Mouse (Mus musculus) cortical plate, adult 2 months (tissue): Measurements from ENCODE around the gene Gm10392.

Source experiments
- CTCF ChIP-seq: fragments of 200-500 bp; IDR thresholded peaks from 2 replicates; pipeline ENCODE4 v1.5.1; 2011; ENCODE audit warnings: mild to moderate bottlenecking, control low read depth, low read length; ENCODE audit not compliant: insufficient read depth; ENCODE audit errors: extremely low read depth
- POLR2A ChIP-seq: fragments of 200-500 bp; IDR thresholded peaks from 2 replicates; pipeline ENCODE4 v1.6.1; 2011; ENCODE audit warnings: mild to moderate bottlenecking, low read length, control low read depth; ENCODE audit not compliant: insufficient read depth; ENCODE audit errors: extremely low read depth

DNA sequence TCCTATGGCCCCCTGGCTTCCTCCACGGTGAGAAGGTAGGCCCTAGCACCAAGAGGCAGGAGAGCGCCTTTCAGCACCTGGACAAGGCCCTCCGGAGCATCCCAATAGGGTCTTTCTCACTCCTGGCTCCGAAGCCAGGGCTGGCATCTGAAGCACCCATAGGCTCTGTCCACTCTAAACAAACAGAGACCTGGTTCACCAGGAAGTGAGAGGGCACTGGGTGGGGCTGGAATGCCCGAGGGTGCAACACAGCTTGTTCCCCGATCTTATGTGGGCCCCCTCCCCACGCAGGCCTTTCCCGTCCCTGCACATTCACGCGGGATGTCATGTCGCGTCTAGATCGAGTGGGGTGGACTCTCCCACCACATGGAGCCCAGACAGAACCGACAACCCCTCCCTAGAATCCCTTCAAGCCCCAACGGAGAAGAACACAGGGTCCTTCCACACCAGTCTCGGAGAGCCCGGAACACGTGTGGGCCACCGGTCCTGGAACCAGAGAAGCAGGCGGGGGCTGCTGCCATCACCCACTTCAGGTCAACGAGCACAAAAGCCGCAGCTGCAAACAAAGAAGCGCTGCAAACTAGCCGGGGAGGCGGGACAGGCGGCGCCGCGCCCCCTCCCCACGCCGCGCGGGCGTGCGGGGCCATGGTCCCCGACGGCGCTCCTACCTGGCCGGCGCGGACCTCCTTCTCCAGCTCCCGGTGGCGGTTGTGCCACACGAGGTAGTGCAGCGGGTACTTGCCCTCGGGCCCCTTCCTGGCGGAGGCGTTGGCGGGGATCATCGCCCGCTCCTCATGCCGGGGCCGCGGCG, 30.0 kb downstream of the Gm10392 start:
- TF ChIP-seq CTCF: no peak
- TF ChIP-seq POLR2A: no peak
